Mouse (Mus musculus) thymus, adult 18-20 months (tissue): ENCODE results near the gene Magi1.

Experiments
- DNase-seq, 2 experiments: peaks; one replicate each; pipeline ENCODE4 v3.0.0; 2022; ENCODE audit warnings: mixed read lengths in 2 of 2

Magi1 gene

GRCm38 (mm10) chr6:94154854-94155601 lies 128.7 kb downstream of the Magi1 start:
- DNase-seq = no peak

GRCm38 (mm10) chr6:94152881-94153280 lies 130.8 kb downstream of the Magi1 start:
- no peak for DNase-seq

- no peak for DNase-seq
Measured at GRCm38 (mm10) chr6:94150876-94151275, 132.8 kb downstream of the Magi1 start.

DNA sequence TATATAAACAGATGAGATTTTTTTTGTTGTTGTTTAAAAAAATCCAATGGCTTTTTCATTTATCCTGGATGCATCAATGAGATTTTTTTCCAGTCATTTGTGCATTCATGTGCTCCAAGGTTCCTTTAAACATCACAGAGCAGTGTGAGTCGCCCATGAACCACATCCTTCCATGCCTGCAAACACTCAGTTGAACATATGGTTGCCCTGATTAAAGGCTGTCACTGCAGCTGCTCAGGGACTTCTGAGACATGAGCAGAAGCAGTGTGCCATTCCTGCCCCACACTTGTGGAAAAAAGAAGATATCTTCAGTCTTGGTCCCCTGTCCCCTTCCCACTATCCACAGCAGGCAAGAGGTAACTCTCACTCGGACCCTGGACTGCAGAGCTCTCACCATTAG lies 133.9 kb downstream of the Magi1 start:
- DNase-seq = no peak

GRCm38 (mm10) chr6:94146206-94146493 lies 137.6 kb downstream of the Magi1 start:
- no peak for DNase-seq

- no peak for DNase-seq
Measured at GRCm38 (mm10) chr6:94145430-94146205, 138.1 kb downstream of the Magi1 start.

DNA sequence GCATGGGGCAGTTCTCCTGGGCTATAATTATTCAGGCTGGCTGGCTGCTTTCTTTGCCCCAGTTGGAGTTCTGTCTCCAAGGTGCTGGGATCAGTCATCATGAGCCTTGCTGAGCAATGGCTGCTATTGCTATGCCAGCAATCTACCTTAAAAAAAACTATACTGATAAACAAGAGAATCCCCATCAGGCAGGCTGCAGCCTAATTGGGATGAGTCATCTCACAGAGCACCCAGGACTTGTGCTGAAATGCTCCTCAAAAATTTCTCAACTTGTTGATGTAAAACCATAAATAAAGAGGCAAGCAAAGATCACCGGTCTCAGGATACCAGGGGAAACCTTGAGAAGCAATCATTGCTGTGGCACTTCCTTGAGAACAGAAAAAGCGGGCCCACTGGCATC lies 141.2 kb downstream of the Magi1 start:
- no peak for DNase-seq

DNA sequence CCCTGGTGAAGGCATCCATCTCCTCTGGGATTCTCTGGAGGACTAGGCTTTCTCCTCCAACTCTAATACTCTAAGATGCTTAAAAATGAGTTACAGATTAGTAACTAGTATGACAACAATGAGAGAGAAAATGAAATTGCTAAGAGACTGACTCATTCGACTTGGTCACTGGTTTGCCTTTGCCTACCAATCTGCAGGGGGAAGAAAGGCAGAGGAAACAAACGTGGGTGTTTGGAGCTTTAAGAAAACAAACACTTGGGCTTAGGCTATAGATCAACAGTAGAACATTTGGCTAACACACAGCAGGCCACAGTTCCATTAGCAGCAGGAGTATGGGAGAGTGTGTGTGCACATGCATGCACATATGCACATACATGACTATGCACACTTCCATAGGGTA lies 142.2 kb downstream of the Magi1 start:
- DNase-seq = no peak

- no peak for DNase-seq
Measured at GRCm38 (mm10) chr6:94139952-94140414, 143.7 kb downstream of the Magi1 start.

DNA sequence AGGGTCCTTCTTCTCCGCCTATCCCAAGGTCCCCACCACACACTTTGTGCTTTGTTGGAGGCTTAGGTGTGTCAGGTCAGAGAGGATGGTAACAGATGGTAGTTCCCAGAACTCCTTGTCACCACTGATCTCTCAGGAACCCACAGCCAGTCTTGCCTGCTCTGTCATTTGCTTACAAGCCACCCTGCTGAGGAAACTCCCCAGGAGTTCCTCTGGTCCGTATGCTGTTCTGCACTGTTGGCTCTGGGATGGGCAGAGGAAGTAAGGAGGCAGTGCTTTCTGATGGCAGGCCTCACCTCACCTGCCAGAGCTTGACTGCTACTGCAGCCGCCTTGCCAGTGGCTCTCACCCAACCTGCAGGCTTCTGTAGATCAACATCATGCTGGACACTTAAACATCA lies 147.0 kb downstream of the Magi1 start:
- DNase-seq = no peak

- DNase-seq = no peak
Measured at GRCm38 (mm10) chr6:94134159-94134558, 149.6 kb downstream of the Magi1 start.

GRCm38 (mm10) chr6:94131999-94132398 lies 151.7 kb downstream of the Magi1 start:
- DNase-seq = no peak

DNA sequence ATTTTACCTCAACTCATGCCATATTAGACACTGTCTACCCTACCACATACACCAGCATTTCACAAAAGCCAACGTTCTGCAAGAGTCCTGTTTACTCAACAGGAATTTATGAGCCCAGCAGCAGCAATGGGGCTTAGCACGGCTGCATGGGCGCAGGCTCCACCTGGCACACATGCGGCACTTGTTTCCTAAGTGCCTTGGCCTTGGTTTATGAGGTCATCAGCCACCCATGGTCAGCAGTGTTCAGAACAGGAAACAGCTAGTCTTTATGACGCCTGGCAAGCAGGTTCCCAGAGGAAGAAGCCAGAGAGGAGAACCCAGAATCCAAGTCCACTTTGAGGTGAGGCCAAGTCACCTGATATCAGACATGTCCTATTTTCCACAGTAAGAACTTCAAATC lies 153.3 kb downstream of the Magi1 start:
- no peak for DNase-seq

DNA sequence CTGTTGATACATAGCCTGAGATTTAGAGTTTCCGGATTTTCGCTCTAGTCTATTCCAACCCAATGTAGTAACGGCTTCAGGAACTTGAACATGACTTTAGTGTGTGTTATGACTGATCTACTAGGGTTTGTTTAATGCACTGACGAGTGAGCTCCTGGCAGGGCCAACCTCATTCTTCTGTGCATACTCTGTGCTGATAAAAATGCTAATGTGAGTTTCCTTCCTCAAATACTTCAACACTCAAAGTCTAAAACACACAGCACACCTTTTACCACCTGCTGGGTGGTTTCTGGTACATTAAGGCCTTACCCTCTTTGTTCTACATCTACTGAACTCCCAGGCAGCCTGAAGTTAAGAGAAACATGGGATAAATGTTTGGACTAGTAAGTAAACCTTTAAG lies 157.0 kb downstream of the Magi1 start:
- DNase-seq = no peak

- no peak for DNase-seq
Measured at GRCm38 (mm10) chr6:94125144-94125543, 158.6 kb downstream of the Magi1 start.

- DNase-seq = no peak
Measured at GRCm38 (mm10) chr6:94124279-94124678, 159.4 kb downstream of the Magi1 start.

- no peak for DNase-seq
Measured at GRCm38 (mm10) chr6:94122566-94123150, 161.1 kb downstream of the Magi1 start.

- DNase-seq = no peak
Measured at GRCm38 (mm10) chr6:94121488-94121887, 162.2 kb downstream of the Magi1 start.

- no peak for DNase-seq
Measured at GRCm38 (mm10) chr6:94116434-94117432, 167.0 kb downstream of the Magi1 start.

DNA sequence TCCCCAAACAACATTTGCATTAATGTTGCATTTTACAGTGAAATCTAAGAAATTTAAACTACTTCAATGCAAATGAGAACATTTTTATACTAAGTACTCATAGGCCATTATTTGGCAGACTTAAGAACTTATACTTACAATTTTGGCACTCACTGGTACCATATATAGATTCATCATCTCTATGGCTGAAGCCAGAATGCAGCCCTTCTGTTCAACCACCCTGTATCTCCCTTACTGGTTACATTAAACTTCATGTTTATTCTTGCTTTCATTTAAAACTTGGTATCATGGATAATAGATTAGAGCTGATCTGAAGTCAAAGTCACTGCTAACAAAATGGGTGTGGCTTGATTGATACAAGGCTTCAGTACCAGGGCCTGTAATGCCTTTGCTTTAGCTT lies 171.9 kb downstream of the Magi1 start:
- DNase-seq = no peak

GRCm38 (mm10) chr6:94107401-94108107 lies 176.2 kb downstream of the Magi1 start:
- DNase-seq = no peak

- no peak for DNase-seq
Measured at GRCm38 (mm10) chr6:94103581-94103980, 180.1 kb downstream of the Magi1 start.
